Mouse (Mus musculus) forebrain, postnatal 0 days (tissue): ENCODE data around the gene Rpap2. TPM values are rescaled to one million over a fixed set of nuclear protein-coding genes. Genes with fewer than 3 reads are reported as not detected.

ENCODE experiments used
- ATAC-seq: fragments of 200-750 bp; cut with Nextera tagmentation; 2 replicates; pipeline ENCODE4 v1.8.0; 2017; ENCODE audit warnings: mild to moderate bottlenecking, moderate library complexity
- DNase-seq: peaks from one replicate; pipeline ENCODE4 v3.0.0-alpha.2; 2015
- H3K27ac ChIP-seq: fragments of 300-500 bp; sonication (generic); 2 replicates; pipeline ENCODE4 v1.5.1; 2014; ENCODE audit warnings: low read depth, mild to moderate bottlenecking, antibody characterized with exemption, low read length, moderate library complexity, mixed read lengths
- H3K27me3 ChIP-seq: fragments of 300-500 bp; sonication (generic); 2 replicates; pipeline ENCODE4 v1.6.1; 2014; ENCODE audit warnings: mild to moderate bottlenecking, low read length, mixed read lengths; ENCODE audit not compliant: insufficient read depth
- H3K36me3 ChIP-seq: fragments of 300-500 bp; sonication (generic); 2 replicates; pipeline ENCODE4 v1.6.1; 2014; ENCODE audit warnings: mild to moderate bottlenecking, moderate library complexity; ENCODE audit not compliant: insufficient read depth
- H3K4me1 ChIP-seq: fragments of 300-500 bp; sonication (generic); 2 replicates; pipeline ENCODE4 v1.6.1; 2014; ENCODE audit warnings: antibody characterized with exemption; ENCODE audit not compliant: insufficient read depth
- H3K4me2 ChIP-seq: fragments of 300-500 bp; sonication (generic); 2 replicates; pipeline ENCODE4 v1.6.1; 2014; ENCODE audit warnings: low read depth, mild to moderate bottlenecking, moderate library complexity
- H3K4me3 ChIP-seq: fragments of 300-500 bp; sonication (generic); 2 replicates; pipeline ENCODE4 v1.5.1; 2014; ENCODE audit warnings: low read depth, low read length, mixed read lengths
- H3K9ac ChIP-seq: fragments of 300-500 bp; sonication (generic); 2 replicates; pipeline ENCODE4 v1.6.1; 2014; ENCODE audit warnings: mild to moderate bottlenecking
- H3K9me3 ChIP-seq: fragments of 300-500 bp; sonication (generic); 2 replicates; pipeline ENCODE4 v1.6.1; 2016; ENCODE audit warnings: low read length
- CTCF ChIP-seq: sonication (generic); IDR thresholded peaks from 2 replicates; pipeline ENCODE4 v1.5.1; 2016; ENCODE audit warnings: antibody characterized with exemption, control low read depth, low read depth
- WGBS: fragments of 180-500 bp; shearing (Covaris S2); extraction: QIAGEN DNeasy Blood & Tissue Kit; methylation state at CpG from one replicate; pipeline ENCODE4 v1.1.7; 2014; 5-methylcytosine and 5-hydroxymethylcytosine counted together
- polyA plus RNA-seq: library from polyadenylated mRNA; unstranded; fragments of >200 nt; fragmentation: Nextera tagmentation; extraction: Ambion mirVana; gene quantifications from 2 replicates; pipeline ENCODE4 v1.2.1, GENCODE M21; 2015
- total RNA-seq: library from RNA; depleted of rRNA; stranded (reverse); fragments of >200 nt; gene quantifications from 2 replicates; pipeline ENCODE4 v1.2.3, GENCODE M21; 2014

Gene Rpap2
- total and polyA plus RNA-seq, 2 experiments from 2014 or later = 18.7 to 24.9 TPM

GRCm38 (mm10) chr5:107647580-107647979 is 50.4 kb downstream of the Rpap2 start:
- ATAC-seq (no peak), DNase-seq (no peak)
- Histone ChIP-seq H3K9me3 (no peaks in the 10 kb centered on the region), H3K4me2 (no peak overlapping the region), H3K36me3 (0 out of 2 replicates have a peak, but pooled peaks cover 1% of the 10 kb centered on the region), H3K27me3 (no peaks in the 10 kb centered on the region), H3K4me1 (no peaks in the 10 kb centered on the region), H3K4me3 (no peak overlapping the region), H3K9ac (no peak overlapping the region), H3K27ac (no peak overlapping the region)
- no peak for TF ChIP-seq CTCF
- WGBS = 76% methylated on average over 4 of the region's 4 CpGs

- Histone ChIP-seq H3K9me3 (no peaks in the 10 kb centered on the region), H3K27ac (no peak overlapping the region), H3K27me3 (no peaks in the 10 kb centered on the region), H3K4me1 (no peaks in the 10 kb centered on the region), H3K36me3 (no peaks in the 10 kb centered on the region), H3K9ac (no peak overlapping the region), H3K4me2 (no peak overlapping the region), H3K4me3 (no peak overlapping the region)
- DNase-seq (no peak), ATAC-seq (no peak)
- 87% methylated on average over 5 of the region's 5 CpGs for whole genome bisulfite sequencing
- no peak for TF ChIP-seq CTCF
Observed at GRCm38 (mm10) chr5:107648552-107649125, 51.5 kb downstream of the Rpap2 start.

- 90% methylated on average over 2 of the region's 2 CpGs for WGBS
- H3K36me3 ChIP-seq = no peaks in the 10 kb centered on the region
Observed at GRCm38 (mm10) chr5:107649680-107650079, 52.5 kb downstream of the Rpap2 start.

GRCm38 (mm10) chr5:107650427-107650826 is 53.3 kb downstream of the Rpap2 start:
- WGBS = 100% methylated on average over 1 of the region's 1 CpGs
- ATAC-seq = no peak
- no peak for TF ChIP-seq CTCF

More at GRCm38 (mm10) chr5:107649680-107650079, 52.5 kb downstream of the Rpap2 start:
- Histone ChIP-seq H3K27me3 (no peaks in the 10 kb centered on the region), H3K9me3 (no peaks in the 10 kb centered on the region), H3K4me1 (no peaks in the 10 kb centered on the region), H3K27ac (no peak overlapping the region), H3K4me2 (no peak overlapping the region), H3K9ac (no peak overlapping the region), H3K4me3 (no peak overlapping the region)
- DNase-seq (no peak), ATAC-seq (no peak)
- TF ChIP-seq CTCF = no peak

DNA sequence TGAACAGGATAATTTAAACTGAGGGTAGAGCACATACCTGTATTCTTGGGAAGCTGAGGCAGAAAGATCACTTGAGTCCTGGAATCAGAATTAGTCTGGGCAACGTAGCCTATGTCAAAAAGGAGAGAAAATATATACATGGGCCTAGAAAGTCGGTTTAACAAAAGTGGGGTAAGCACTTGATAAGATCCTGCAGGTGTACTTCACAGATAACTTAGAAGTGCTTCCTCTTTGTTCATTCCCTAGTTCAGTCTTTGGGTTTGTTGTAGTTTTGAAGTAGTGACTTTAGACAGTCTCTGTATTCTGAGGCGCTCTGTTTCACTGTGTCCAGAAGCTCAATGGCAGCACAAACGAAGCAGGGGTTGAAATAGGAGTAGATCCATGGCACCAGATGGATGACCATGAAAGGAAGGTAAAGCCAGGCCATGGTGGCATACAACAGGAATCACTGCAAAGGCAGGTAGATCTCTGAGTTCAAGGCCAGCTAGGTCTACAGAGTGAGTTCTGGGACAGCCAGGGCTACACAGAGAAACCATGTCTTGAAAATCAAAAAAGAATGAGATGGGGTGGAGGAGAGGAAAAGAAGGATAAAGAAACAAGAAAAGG is 55.0 kb downstream of the Rpap2 start:
- no peak for TF ChIP-seq CTCF
- no peak for ATAC-seq
- Histone ChIP-seq H3K4me1 (no peaks in the 10 kb centered on the region), H3K9ac (no peak overlapping the region), H3K4me2 (no peak overlapping the region), H3K27ac (no peak overlapping the region), H3K9me3 (no peaks in the 10 kb centered on the region), H3K27me3 (no peaks in the 10 kb centered on the region), H3K4me3 (no peak overlapping the region), H3K36me3 (no peaks in the 10 kb centered on the region)
- WGBS = 92% methylated on average over 4 of the region's 4 CpGs
- DNase-seq = no peak

More at GRCm38 (mm10) chr5:107650427-107650826, 53.3 kb downstream of the Rpap2 start:
- H3K4me2 ChIP-seq = no peak overlapping the region
- no peak overlapping the region for H3K9ac ChIP-seq
- H3K36me3 ChIP-seq = no peaks in the 10 kb centered on the region
- no peaks in the 10 kb centered on the region for H3K4me1 ChIP-seq
- DNase-seq = no peak
- H3K4me3 ChIP-seq = no peak overlapping the region
- no peak overlapping the region for H3K27ac ChIP-seq
- no peaks in the 10 kb centered on the region for H3K9me3 ChIP-seq
- no peaks in the 10 kb centered on the region for H3K27me3 ChIP-seq

- Histone ChIP-seq H3K36me3 (no peaks in the 10 kb centered on the region), H3K27me3 (no peaks in the 10 kb centered on the region), H3K9me3 (no peaks in the 10 kb centered on the region), H3K4me2 (no peak overlapping the region), H3K4me1 (no peaks in the 10 kb centered on the region), H3K4me3 (no peak overlapping the region), H3K27ac (no peak overlapping the region), H3K9ac (no peak overlapping the region)
- 71% methylated on average over 5 of the region's 5 CpGs for WGBS
- TF ChIP-seq CTCF = no peak
- ATAC-seq = no peak
- no peak for DNase-seq
Observed at GRCm38 (mm10) chr5:107678392-107678791, 81.2 kb downstream of the Rpap2 start.

GRCm38 (mm10) chr5:107681300-107681699 is 84.1 kb downstream of the Rpap2 start:
- DNase-seq = no peak
- Histone ChIP-seq H3K4me2 (no peak overlapping the region), H3K36me3 (no peaks in the 10 kb centered on the region), H3K27ac (no peak overlapping the region), H3K9me3 (no peaks in the 10 kb centered on the region), H3K27me3 (no peaks in the 10 kb centered on the region), H3K4me1 (no peaks in the 10 kb centered on the region), H3K9ac (no peak overlapping the region), H3K4me3 (no peak overlapping the region)
- TF ChIP-seq CTCF = no peak
- 83% methylated on average over 5 of the region's 5 CpGs for WGBS
- ATAC-seq = no peak
